Mouse (Mus musculus): ENCODE measurements around the gene Lrrc17. TPM values are rescaled to one million over a fixed set of nuclear protein-coding genes. Genes with fewer than 3 reads are reported as not detected.
"Not testable (repeated sequence)": the region's sequence is repeated elsewhere in the genome, so short reads cannot be mapped to it uniquely, and the experiment has no call there.

Lrrc17 gene
- total and polyA plus RNA-seq, 3 experiments = not detected

GRCm38 (mm10) chr5:21608311-21609304 is 65.2 kb downstream of the Lrrc17 start:
- no peak overlapping the region for H3K4me3 ChIP-seq (replicated peaks in 1 of 3; ENCODE audit: low read depth in 2 of 3, low read length in 2 of 3, poor library complexity in 1 of 3)
- no peak overlapping the region for H3K4me2 ChIP-seq (ENCODE audit: insufficient read depth, low read depth, poor library complexity, severe bottlenecking)
- dilution Hi-C loops (cut with MboI; ENCODE audit: extremely low pct_ligation_motif_present, extremely low pct_unique_long_range_greater_than_20kb, low sequenced_read_pairs) (no loop called here), in situ Hi-C loops (cut with MboI; ENCODE audit: low pct_ligation_motif_present, low pct_unique_long_range_greater_than_20kb, low sequenced_read_pairs) (no loop called here)
- no peaks in the 10 kb centered on the region for H3K9me3 ChIP-seq (replicated peaks; ENCODE audit: low read length)
- TF ChIP-seq HCFC1 (IDR thresholded peaks at IDR 0.05; ENCODE audit: low read depth, low read length) = no peak
- TF ChIP-seq EP300 (IDR thresholded peaks at IDR 0.05; ENCODE audit: low read length) = no peak
- no peak for TF ChIP-seq CHD1 (IDR thresholded peaks at IDR 0.05; ENCODE audit: low read depth, low read length)
- TF ChIP-seq MYC (IDR thresholded peaks at IDR 0.05; ENCODE audit: low read depth, low read length) = no peak
- TF ChIP-seq JUND (conservative IDR thresholded peaks at IDR 0.05; ENCODE audit: low read depth, low read length) = no peak
- no peak for TF ChIP-seq ZC3H11A (IDR thresholded peaks at IDR 0.05; ENCODE audit: low read depth, low read length)
- no peak for TF ChIP-seq TCF12 (IDR thresholded peaks at IDR 0.05; ENCODE audit: low read depth, low read length)
- no peak for TF ChIP-seq TBP (conservative IDR thresholded peaks at IDR 0.05; ENCODE audit: low read depth, low read length)
- no peak for TF ChIP-seq MAZ (IDR thresholded peaks at IDR 0.05; ENCODE audit: low read depth, low read length)
- TF ChIP-seq PAX5 (IDR thresholded peaks at IDR 0.05; ENCODE audit: low read length) = no peak
- TF ChIP-seq ETS1 (conservative IDR thresholded peaks at IDR 0.05; ENCODE audit: low read depth, low read length) = no peak
- no peak for TF ChIP-seq KAT2A (IDR thresholded peaks at IDR 0.05; ENCODE audit: insufficient replicate concordance, low read length)
- no peak for TF ChIP-seq E2F4 (IDR thresholded peaks at IDR 0.05; ENCODE audit: insufficient replicate concordance, low read depth, low read length)
- TF ChIP-seq MXI1 (IDR thresholded peaks at IDR 0.05; ENCODE audit: low read depth, low read length) = no peak
- H3K36me3 ChIP-seq (replicated peaks in 1 of 2; ENCODE audit: control insufficient read depth in 1 of 2, insufficient read depth in 1 of 2, low read length in 1 of 2) = no peaks in the 10 kb centered on the region
- no peak overlapping the region for H3K27ac ChIP-seq (ENCODE audit: insufficient read depth, low read depth)
- H3K79me2 ChIP-seq (replicated peaks; ENCODE audit: control insufficient read depth, extremely low read depth, insufficient read depth, poor library complexity, severe bottlenecking) = no peaks in the 10 kb centered on the region
- DNase-seq (ENCODE audit: extremely low read depth) = no peak
- H3K9ac ChIP-seq (ENCODE audit: insufficient read depth, low read depth) = no peak overlapping the region
- H3K4me1 ChIP-seq (ENCODE audit: control insufficient read depth in 1 of 2, insufficient read depth in 2 of 2) = no peaks in the 10 kb centered on the region
- no peaks in the 10 kb centered on the region for H3K27me3 ChIP-seq (replicated peaks)

- DNase-seq (ENCODE audit: extremely low read depth) = no peak
- Histone ChIP-seq H3K27me3 (replicated peaks) (no peaks in the 10 kb centered on the region), H3K36me3 (replicated peaks in 1 of 2; ENCODE audit: control insufficient read depth in 1 of 2, insufficient read depth in 1 of 2, low read length in 1 of 2) (no peaks in the 10 kb centered on the region), H3K9me3 (replicated peaks; ENCODE audit: low read length) (no peaks in the 10 kb centered on the region), H3K9ac (ENCODE audit: insufficient read depth, low read depth) (no peak overlapping the region), H3K4me2 (ENCODE audit: insufficient read depth, low read depth, poor library complexity, severe bottlenecking) (no peak overlapping the region), H3K79me2 (replicated peaks; ENCODE audit: control insufficient read depth, extremely low read depth, insufficient read depth, poor library complexity, severe bottlenecking) (no peaks in the 10 kb centered on the region), H3K4me1 (ENCODE audit: control insufficient read depth in 1 of 2, insufficient read depth in 2 of 2) (no peaks in the 10 kb centered on the region), H3K27ac (ENCODE audit: insufficient read depth, low read depth) (no peak overlapping the region), H3K4me3 (replicated peaks in 1 of 3; ENCODE audit: low read depth in 2 of 3, low read length in 2 of 3, poor library complexity in 1 of 3) (no peak overlapping the region)
- dilution Hi-C loops (cut with MboI; ENCODE audit: extremely low pct_ligation_motif_present, extremely low pct_unique_long_range_greater_than_20kb, low sequenced_read_pairs) (no loop called here), in situ Hi-C loops (cut with MboI; ENCODE audit: low pct_ligation_motif_present, low pct_unique_long_range_greater_than_20kb, low sequenced_read_pairs) (no loop called here)
- TF ChIP-seq MAFK (IDR thresholded peaks at IDR 0.05; ENCODE audit: insufficient replicate concordance, low read length) = no peak
- TF ChIP-seq UBTF (IDR thresholded peaks at IDR 0.05; ENCODE audit: low read depth, low read length) = no peak
- TF ChIP-seq EP300 (IDR thresholded peaks at IDR 0.05; ENCODE audit: low read length) = no peak
- no peak for TF ChIP-seq TBP (conservative IDR thresholded peaks at IDR 0.05; ENCODE audit: low read depth, low read length)
- no peak for TF ChIP-seq ZNF384 (IDR thresholded peaks at IDR 0.05; ENCODE audit: low read depth, low read length)
- no peak for TF ChIP-seq HCFC1 (IDR thresholded peaks at IDR 0.05; ENCODE audit: low read depth, low read length)
- no peak for TF ChIP-seq ETS1 (conservative IDR thresholded peaks at IDR 0.05; ENCODE audit: low read depth, low read length)
- TF ChIP-seq SIN3A (IDR thresholded peaks at IDR 0.05; ENCODE audit: low read length) = no peak
- no peak for TF ChIP-seq ELF1 (IDR thresholded peaks at IDR 0.05; ENCODE audit: low read depth, low read length)
- TF ChIP-seq ZKSCAN1 (IDR thresholded peaks at IDR 0.05; ENCODE audit: borderline replicate concordance, low read depth, low read length) = no peak
Measured at GRCm38 (mm10) chr5:21610996-21611395, 67.6 kb downstream of the Lrrc17 start.

GRCm38 (mm10) chr5:21614299-21614698 is 70.9 kb downstream of the Lrrc17 start:
- dilution Hi-C loops (cut with MboI; ENCODE audit: extremely low pct_ligation_motif_present, extremely low pct_unique_long_range_greater_than_20kb, low sequenced_read_pairs); in situ Hi-C loops (cut with MboI; ENCODE audit: low pct_ligation_motif_present, low pct_unique_long_range_greater_than_20kb, low sequenced_read_pairs); DNase-seq (ENCODE audit: extremely low read depth): not testable (repeated sequence)

More at GRCm38 (mm10) chr5:21614299-21614698, 70.9 kb downstream of the Lrrc17 start:
- H3K9me3 ChIP-seq (replicated peaks; ENCODE audit: low read length); H3K79me2 ChIP-seq (replicated peaks; ENCODE audit: control insufficient read depth, extremely low read depth, insufficient read depth, poor library complexity, severe bottlenecking); H3K36me3 ChIP-seq (replicated peaks in 1 of 2; ENCODE audit: control insufficient read depth in 1 of 2, insufficient read depth in 1 of 2, low read length in 1 of 2); H3K27me3 ChIP-seq (replicated peaks); H3K4me2 ChIP-seq (ENCODE audit: insufficient read depth, low read depth, poor library complexity, severe bottlenecking); H3K27ac ChIP-seq (ENCODE audit: insufficient read depth, low read depth); H3K4me3 ChIP-seq (replicated peaks in 1 of 3; ENCODE audit: low read depth in 2 of 3, low read length in 2 of 3, poor library complexity in 1 of 3); H3K4me1 ChIP-seq (ENCODE audit: control insufficient read depth in 1 of 2, insufficient read depth in 2 of 2); H3K9ac ChIP-seq (ENCODE audit: insufficient read depth, low read depth): not testable (repeated sequence)

Measured in CH12.LX (cell line).